Mouse (Mus musculus) layer of hippocampus, adult 2 months (tissue): ENCODE results near the gene Slc30a5. TPM values are rescaled to one million over a fixed set of nuclear protein-coding genes. Genes with fewer than 3 reads are reported as not detected.

Experiments
- DNase-seq, 2 experiments: peaks; one replicate each; pipeline ENCODE4 v3.0.0; 2022; ENCODE audit warnings: low spot score in 2 of 2
- H3K27ac ChIP-seq: fragments of 200-600 bp; 2 replicates; pipeline ENCODE4 v1.8.1; 2022
- H3K4me3 ChIP-seq: fragments of 200-600 bp; 2 replicates; pipeline ENCODE4 v1.8.1; 2022; ENCODE audit warnings: mild to moderate bottlenecking
- CTCF ChIP-seq: fragments of 200-600 bp; conservative IDR thresholded peaks from 2 replicates; pipeline ENCODE4 v1.8.1; 2022; ENCODE audit warnings: antibody characterized with exemption, mild to moderate bottlenecking, moderate library complexity
- total RNA-seq, 2 experiments: library from RNA; stranded (reverse); gene quantifications; 2 replicates each; pipeline ENCODE4 v1.2.3; 2021

The Slc30a5 gene
- total RNA-seq, 2 experiments from 2014 or later, result 34.8 to 37.4 TPM

DNA sequence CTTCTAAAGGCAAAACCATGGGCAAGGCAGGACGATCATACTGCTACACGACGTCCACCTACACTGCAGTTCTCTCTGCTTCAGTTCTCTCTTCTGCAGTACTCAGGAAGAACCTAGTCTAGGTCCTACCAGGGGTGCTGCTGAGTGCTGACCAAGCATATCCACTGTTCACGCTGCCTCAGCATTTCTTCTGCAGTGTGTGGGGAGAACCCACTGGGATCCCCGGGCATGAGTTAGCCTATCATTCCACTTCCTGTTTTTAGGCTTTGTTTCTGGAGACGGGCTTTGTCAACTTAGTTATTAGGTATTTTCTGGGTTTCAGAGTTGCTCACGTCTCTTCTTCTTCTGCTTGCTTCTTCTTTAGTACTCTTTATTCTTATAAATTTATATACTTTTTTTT is 25.9 kb upstream of the Slc30a5 start:
- H3K4me3 ChIP-seq, result no peak overlapping the region
- DNase-seq, result no peak
- H3K27ac ChIP-seq, result no peak overlapping the region
- no peak for TF ChIP-seq CTCF

DNA sequence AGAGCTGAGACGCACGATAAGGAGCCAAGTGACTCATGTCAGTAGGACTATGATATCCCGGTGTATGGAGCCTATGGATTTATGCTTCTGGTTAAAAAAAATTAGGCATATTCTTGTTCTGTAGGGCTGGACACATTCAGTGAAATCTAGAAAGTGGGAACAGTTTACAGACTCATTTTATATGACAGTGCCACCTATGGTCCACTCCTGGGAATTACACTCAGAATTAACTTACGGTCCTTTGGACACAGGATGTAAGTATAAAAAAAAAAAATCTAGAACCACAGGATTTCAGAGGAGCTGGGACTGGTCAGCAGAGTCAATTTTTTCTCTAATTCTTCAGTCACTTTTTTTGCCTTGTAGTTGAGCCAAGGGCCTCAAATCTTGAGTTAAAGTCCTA is 20.9 kb upstream of the Slc30a5 start:
- DNase-seq, result peak in 1 of 2 experiments; percentile 48
- TF ChIP-seq CTCF, result peak; percentile 80
- Histone ChIP-seq H3K4me3 (no peak overlapping the region), H3K27ac (no peak overlapping the region)

DNA sequence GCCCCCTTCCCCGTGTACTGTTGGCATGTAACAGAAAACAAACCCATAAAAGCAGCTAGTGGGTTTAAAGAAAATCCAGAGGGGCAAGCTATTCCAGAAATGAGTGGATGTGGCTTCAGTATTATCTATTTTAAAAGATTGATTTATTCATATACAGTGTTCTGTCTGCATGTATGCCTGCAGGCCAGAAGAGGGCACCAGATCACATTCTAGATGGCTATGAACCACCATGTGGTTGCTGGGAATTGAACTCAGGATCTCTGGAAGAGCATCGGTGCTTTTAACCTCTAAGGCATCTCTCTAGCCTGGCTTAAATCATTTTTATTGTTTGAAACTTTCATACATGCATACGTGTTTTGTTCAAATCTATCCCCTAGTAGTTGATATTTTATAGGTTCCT is 19.9 kb upstream of the Slc30a5 start:
- Histone ChIP-seq H3K4me3 (no peak overlapping the region), H3K27ac (no peak overlapping the region)
- TF ChIP-seq CTCF, result peak; percentile 65
- no peak for DNase-seq

DNA sequence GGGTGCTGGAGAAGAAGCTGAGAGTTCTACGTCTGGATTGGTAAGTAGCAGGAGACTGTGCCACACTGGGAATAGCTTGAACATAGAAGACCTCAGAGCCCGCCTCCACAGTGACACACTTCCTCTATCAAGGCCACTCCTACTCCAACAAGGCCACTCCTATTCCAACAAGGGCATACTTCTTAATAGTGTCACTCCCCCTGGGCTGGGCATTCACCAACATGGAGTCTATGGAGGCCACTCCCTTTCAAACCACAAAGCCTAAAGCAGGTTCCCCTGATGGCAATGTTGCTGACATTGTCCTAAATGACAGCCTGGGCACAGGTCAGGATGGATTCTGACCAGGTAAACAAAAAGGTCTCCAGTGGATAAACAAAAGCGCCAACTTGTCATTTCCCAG is 15.9 kb upstream of the Slc30a5 start:
- no peak for DNase-seq
- H3K4me3 ChIP-seq, result no peak overlapping the region
- no peak for TF ChIP-seq CTCF
- no peak overlapping the region for H3K27ac ChIP-seq

DNA sequence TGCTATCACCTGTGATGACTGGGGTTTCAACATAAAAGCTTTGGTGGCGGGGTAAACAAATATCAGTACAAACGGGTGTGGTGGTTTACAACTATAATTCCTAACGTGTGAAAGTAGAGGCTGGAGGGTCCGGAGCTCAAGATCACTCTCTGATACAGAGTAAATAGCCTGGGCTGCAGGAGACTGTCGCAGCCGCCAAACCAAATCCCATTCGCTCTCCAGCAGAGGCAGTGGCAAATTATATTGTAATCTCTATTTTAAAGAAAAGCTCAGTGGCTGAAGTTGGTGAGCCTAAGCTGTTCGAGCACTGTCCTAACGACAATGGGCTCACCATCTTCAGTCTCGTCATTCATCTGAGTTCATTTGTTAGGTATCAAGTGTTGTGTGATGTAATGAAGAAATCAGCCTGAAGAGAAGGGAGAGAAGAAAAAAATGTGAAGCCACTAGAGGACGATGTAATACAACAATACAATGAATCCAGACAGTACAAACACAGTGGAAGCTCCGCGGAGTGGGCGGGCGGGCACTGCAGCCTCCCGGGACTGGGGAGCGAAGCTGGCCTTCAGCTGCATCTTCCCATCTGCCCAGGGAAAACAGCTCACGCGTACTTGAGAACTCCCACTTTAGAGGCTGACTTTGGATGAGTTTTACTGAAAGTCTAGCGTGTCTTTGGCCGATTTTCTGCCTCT is 13.8 kb upstream of the Slc30a5 start:
- Histone ChIP-seq H3K27ac (no peak overlapping the region; the same call in 1 of the 2 replicates), H3K4me3 (peak overlapping the region; percentile 34)
- TF ChIP-seq CTCF, result peak; percentile 84
- DNase-seq, result peak; percentile 64 to 75

GRCm38 (mm10) chr13:100846254-100846653 is 13.0 kb upstream of the Slc30a5 start:
- Histone ChIP-seq H3K4me3 (no peak overlapping the region), H3K27ac (no peak overlapping the region)
- no peak for DNase-seq
- TF ChIP-seq CTCF, result no peak

DNA sequence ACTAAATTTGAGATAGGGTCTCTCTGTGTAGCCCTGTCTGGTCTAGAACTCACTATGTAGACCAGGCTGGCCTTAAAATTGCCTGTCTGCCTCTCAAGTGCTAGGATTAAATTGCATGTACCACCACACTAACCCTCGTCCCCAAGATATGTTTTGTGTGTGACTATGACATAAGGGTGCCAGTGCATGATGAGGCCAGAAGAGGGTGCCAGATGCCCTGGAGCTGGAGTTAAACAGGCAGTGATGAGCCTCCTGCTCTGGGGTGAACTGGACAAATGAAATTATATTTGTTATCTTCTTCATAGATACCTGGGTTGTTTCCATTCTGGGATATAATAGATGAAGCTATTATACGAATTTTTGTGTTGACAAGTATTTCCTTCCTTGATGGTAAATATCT is 10.7 kb upstream of the Slc30a5 start:
- DNase-seq, result no peak
- peak; percentile 57 for TF ChIP-seq CTCF

GRCm38 (mm10) chr13:100843016-100843725 is 9.9 kb upstream of the Slc30a5 start:
- Histone ChIP-seq H3K27ac (no peak overlapping the region), H3K4me3 (no peak overlapping the region)
- DNase-seq, result no peak
- TF ChIP-seq CTCF, result no peak

More for the DNA sequence above, 10.7 kb upstream of the Slc30a5 start:
- Histone ChIP-seq H3K27ac (no peak overlapping the region), H3K4me3 (no peak overlapping the region)

- Histone ChIP-seq H3K27ac (no peak overlapping the region), H3K4me3 (no peak overlapping the region)
- DNase-seq, result no peak
- TF ChIP-seq CTCF, result no peak
Measured at GRCm38 (mm10) chr13:100841741-100842140, 8.5 kb upstream of the Slc30a5 start.

GRCm38 (mm10) chr13:100834777-100835176 is 1.6 kb upstream of the Slc30a5 start:
- TF ChIP-seq CTCF, result no peak
- no peak for DNase-seq
- H3K27ac ChIP-seq, result no peak overlapping the region
- H3K4me3 ChIP-seq, result no peak overlapping the region

- peak overlapping the region; percentile 84 for H3K4me3 ChIP-seq
Measured at GRCm38 (mm10) chr13:100833640-100834002, 394 bp upstream of the Slc30a5 start.

GRCm38 (mm10) chr13:100832188-100832587 is 1.0 kb downstream of the Slc30a5 start:
- Histone ChIP-seq H3K27ac (peak overlapping the region; percentile 94), H3K4me3 (peak overlapping the region; percentile 84)
- TF ChIP-seq CTCF, result no peak
- no peak for DNase-seq

More at GRCm38 (mm10) chr13:100833640-100834002, 394 bp upstream of the Slc30a5 start:
- H3K27ac ChIP-seq, result peak overlapping the region; percentile 61; the same call in 1 of the 2 replicates
- DNase-seq, result no peak
- TF ChIP-seq CTCF, result 0 out of 2 replicates have a peak, but pooled peaks have one; percentile 1

- no peak for DNase-seq
- no peak for TF ChIP-seq CTCF
- Histone ChIP-seq H3K27ac (no peak overlapping the region), H3K4me3 (peak overlapping the region; percentile 84; the same call in 1 of the 2 replicates)
Measured at GRCm38 (mm10) chr13:100831123-100831522, 2.1 kb downstream of the Slc30a5 start.
